Mouse (Mus musculus) adrenal gland, adult (tissue): Measurements from ENCODE around the gene Crcp.
"Not testable (repeated sequence)": the region's sequence is repeated elsewhere in the genome, so short reads cannot be mapped to it uniquely, and the experiment has no call there.

ENCODE experiments used
- DNase-seq, 2 experiments: peaks; one replicate each; pipeline ENCODE4 v3.0.0; 2022 to 2023; ENCODE audit warnings: low spot score in 1 of 2; ENCODE audit not compliant: inconsistent age in 2 of 2

The Crcp gene

GRCm38 (mm10) chr5:130023067-130023766 lies 5.9 kb upstream of the Crcp start:
- DNase-seq: no peak

- DNase-seq: peak; percentile 94 to 97
Observed at GRCm38 (mm10) chr5:130023767-130024539, 5.1 kb upstream of the Crcp start.

- no peak for DNase-seq
Observed at GRCm38 (mm10) chr5:130027134-130027533, 2.0 kb upstream of the Crcp start.

- DNase-seq: peak; percentile 71 to 88
Observed at GRCm38 (mm10) chr5:130027696-130028095, 1.4 kb upstream of the Crcp start.

- peak; percentile 81 to 91 for DNase-seq
Observed at GRCm38 (mm10) chr5:130031410-130032390, 2.6 kb downstream of the Crcp start.

- peak in 1 of 2 experiments; percentile 68 for DNase-seq
Observed at GRCm38 (mm10) chr5:130033869-130034268, 4.8 kb downstream of the Crcp start.

- DNase-seq: not testable (repeated sequence)
Observed at GRCm38 (mm10) chr5:130036300-130036699, 7.2 kb downstream of the Crcp start.

- peak; percentile 76 to 90 for DNase-seq
Observed at GRCm38 (mm10) chr5:130037752-130038455, 8.8 kb downstream of the Crcp start.

GRCm38 (mm10) chr5:130040797-130041196 lies 11.7 kb downstream of the Crcp start:
- no peak for DNase-seq

- no peak for DNase-seq
Observed at GRCm38 (mm10) chr5:130041262-130041661, 12.2 kb downstream of the Crcp start.

- no peak for DNase-seq
Observed at GRCm38 (mm10) chr5:130043741-130044140, 14.7 kb downstream of the Crcp start.

- peak; percentile 76 to 93 for DNase-seq
Observed at GRCm38 (mm10) chr5:130044201-130044695, 15.2 kb downstream of the Crcp start.

- no peak for DNase-seq
Observed at GRCm38 (mm10) chr5:130046100-130046499, 17.0 kb downstream of the Crcp start.

- DNase-seq: no peak
Observed at GRCm38 (mm10) chr5:130046589-130046988, 17.5 kb downstream of the Crcp start.

GRCm38 (mm10) chr5:130047013-130047412 lies 17.9 kb downstream of the Crcp start:
- DNase-seq: no peak

- DNase-seq: no peak
Observed at GRCm38 (mm10) chr5:130048786-130049520, 19.9 kb downstream of the Crcp start.

- DNase-seq: peak in 1 of 2 experiments; percentile 18
Observed at GRCm38 (mm10) chr5:130050416-130050815, 21.3 kb downstream of the Crcp start.

- no peak for DNase-seq
Observed at GRCm38 (mm10) chr5:130051073-130051860, 22.2 kb downstream of the Crcp start.

GRCm38 (mm10) chr5:130052510-130052909 lies 23.4 kb downstream of the Crcp start:
- no peak for DNase-seq
